Mouse (Mus musculus): Measurements from ENCODE around the gene Tff3. TPM values are rescaled to one million over a fixed set of nuclear protein-coding genes. Genes with fewer than 3 reads are reported as not detected.

Tff3 gene
- total RNA-seq (2021): not detected
- long read RNA-seq, experiment 1: 0 reads
- long read RNA-seq, experiment 2: 0 reads

GRCm38 (mm10) chr17:31129452-31129851 lies at the start of gene Tff3:
TSS of gene Tff3 (minus strand) at chr17:31129646.
- TF ChIP-seq CTCF (IDR thresholded peaks at IDR 0.05): no peak

GRCm38 (mm10) chr17:31176321-31176720 lies 46.9 kb upstream of the Tff3 start:
- Histone ChIP-seq H3K27ac (no peak overlapping the region), H3K4me3 (no peak overlapping the region)
- no peak for TF ChIP-seq CTCF (IDR thresholded peaks at IDR 0.05)
- no peak for DNase-seq
- intact Hi-C loops (cut with DNase I): no loop called here

More at GRCm38 (mm10) chr17:31129452-31129851, at the start of gene Tff3:
- no peak within 1 kb of the TSS for H3K27ac ChIP-seq
- intact Hi-C loops (cut with DNase I): no loop called here
- no peak within 1 kb of the TSS for H3K4me3 ChIP-seq
- no peak for DNase-seq

GRCm38 (mm10) chr17:31169796-31170195 lies 40.4 kb upstream of the Tff3 start:
- intact Hi-C loops (cut with DNase I): no loop called here
- Histone ChIP-seq H3K27ac (no peak overlapping the region), H3K4me3 (no peak overlapping the region)
- no peak for TF ChIP-seq CTCF (IDR thresholded peaks at IDR 0.05)
- DNase-seq: no peak

GRCm38 (mm10) chr17:31165127-31165526 lies 35.7 kb upstream of the Tff3 start, which contains the start of gene Tff1:
TSS of gene Tff1 (minus strand) at chr17:31165277.
- Histone ChIP-seq H3K27ac (no peak within 1 kb of the TSS), H3K4me3 (no peak within 1 kb of the TSS)
- DNase-seq: no peak
- intact Hi-C loops (cut with DNase I): no loop called here
- TF ChIP-seq CTCF (IDR thresholded peaks at IDR 0.05): no peak

GRCm38 (mm10) chr17:31163821-31164220 lies 34.4 kb upstream of the Tff3 start:
- TF ChIP-seq CTCF (IDR thresholded peaks at IDR 0.05): no peak
- Histone ChIP-seq H3K27ac (no peak overlapping the region), H3K4me3 (no peak overlapping the region)
- DNase-seq: no peak
- intact Hi-C loops (cut with DNase I): no loop called here

- Histone ChIP-seq H3K4me3 (no peak overlapping the region), H3K27ac (no peak overlapping the region)
- DNase-seq: no peak
- intact Hi-C loops (cut with DNase I): no loop called here
- no peak for TF ChIP-seq CTCF (IDR thresholded peaks at IDR 0.05)
Measured at GRCm38 (mm10) chr17:31162607-31163006, 33.2 kb upstream of the Tff3 start.

- Histone ChIP-seq H3K27ac (no peak overlapping the region), H3K4me3 (no peak overlapping the region)
- TF ChIP-seq CTCF (IDR thresholded peaks at IDR 0.05): no peak
- DNase-seq: no peak
- intact Hi-C loops (cut with DNase I): no loop called here
Measured at GRCm38 (mm10) chr17:31160291-31160690, 30.8 kb upstream of the Tff3 start.

GRCm38 (mm10) chr17:31157921-31158320 lies 28.5 kb upstream of the Tff3 start:
- TF ChIP-seq CTCF (IDR thresholded peaks at IDR 0.05): no peak
- intact Hi-C loops (cut with DNase I): no loop called here
- no peak for DNase-seq
- Histone ChIP-seq H3K4me3 (no peak overlapping the region), H3K27ac (no peak overlapping the region)

GRCm38 (mm10) chr17:31153785-31154184 lies 24.3 kb upstream of the Tff3 start:
- H3K4me3 ChIP-seq: no peak overlapping the region
- no peak overlapping the region for H3K27ac ChIP-seq
- intact Hi-C loops (cut with DNase I): no loop called here
- DNase-seq: no peak
- TF ChIP-seq CTCF (IDR thresholded peaks at IDR 0.05): no peak

- H3K4me3 ChIP-seq: no peak overlapping the region
- intact Hi-C loops (cut with DNase I): no loop called here
- no peak overlapping the region for H3K27ac ChIP-seq
- DNase-seq: no peak
- no peak for TF ChIP-seq CTCF (IDR thresholded peaks at IDR 0.05)
Measured at GRCm38 (mm10) chr17:31152966-31153499, 23.6 kb upstream of the Tff3 start.

GRCm38 (mm10) chr17:31152512-31152911 lies 23.1 kb upstream of the Tff3 start:
- TF ChIP-seq CTCF (IDR thresholded peaks at IDR 0.05): no peak
- Histone ChIP-seq H3K27ac (no peak overlapping the region), H3K4me3 (no peak overlapping the region)
- intact Hi-C loops (cut with DNase I): no loop called here
- DNase-seq: no peak

- H3K4me3 ChIP-seq: no peak overlapping the region
- no peak for TF ChIP-seq CTCF (IDR thresholded peaks at IDR 0.05)
- intact Hi-C loops (cut with DNase I): no loop called here
- H3K27ac ChIP-seq: no peak overlapping the region
- no peak for DNase-seq
Measured at GRCm38 (mm10) chr17:31145998-31146397, 16.6 kb upstream of the Tff3 start.

- no peak for DNase-seq
- no peak for TF ChIP-seq CTCF (IDR thresholded peaks at IDR 0.05)
- Histone ChIP-seq H3K27ac (no peak within 1 kb of the TSS), H3K4me3 (no peak within 1 kb of the TSS)
- intact Hi-C loops (cut with DNase I): no loop called here
Measured at GRCm38 (mm10) chr17:31144040-31145037, 14.9 kb upstream of the Tff3 start, which contains the start of gene Tff2. TSS of gene Tff2 (minus strand) at chr17:31144282.
